Mouse (Mus musculus) lung, postnatal 10 days (tissue): ENCODE measurements around the gene Xrn2.
"Not testable (repeated sequence)": the region's sequence is repeated elsewhere in the genome, so short reads cannot be mapped to it uniquely, and the experiment has no call there.

Experiments used
- DNase-seq: peaks from one replicate; pipeline ENCODE4 v3.0.0; 2021

The Xrn2 gene

GRCm38 (mm10) chr2:147012623-147013184, at the start of gene Xrn2:
Gene Xrn2, plus strand, starts transcription at chr2:147012996.
- peak; percentile 97 for DNase-seq

- DNase-seq = no peak
Measured at GRCm38 (mm10) chr2:146975024-146975423, 37.8 kb upstream of the Xrn2 start.

- no peak for DNase-seq
Measured at GRCm38 (mm10) chr2:146975453-146976028, 37.3 kb upstream of the Xrn2 start.

- no peak for DNase-seq
Measured at GRCm38 (mm10) chr2:146982786-146983185, 30.0 kb upstream of the Xrn2 start.

- DNase-seq = no peak
Measured at GRCm38 (mm10) chr2:146984831-146985230, 28.0 kb upstream of the Xrn2 start.

GRCm38 (mm10) chr2:146985807-146986206, 27.0 kb upstream of the Xrn2 start:
- DNase-seq = no peak

- DNase-seq = no peak
Measured at GRCm38 (mm10) chr2:146986429-146986828, 26.4 kb upstream of the Xrn2 start.

GRCm38 (mm10) chr2:147007265-147007664, 5.5 kb upstream of the Xrn2 start:
- no peak for DNase-seq

GRCm38 (mm10) chr2:147009084-147009483, 3.7 kb upstream of the Xrn2 start:
- no peak for DNase-seq

GRCm38 (mm10) chr2:147010141-147010540, 2.7 kb upstream of the Xrn2 start:
- no peak for DNase-seq

- no peak for DNase-seq
Measured at GRCm38 (mm10) chr2:147010952-147011351, 1.8 kb upstream of the Xrn2 start.

GRCm38 (mm10) chr2:147011474-147012140, 1.2 kb upstream of the Xrn2 start:
- peak; percentile 23 for DNase-seq

- no peak for DNase-seq
Measured at GRCm38 (mm10) chr2:147012141-147012622, 614 bp upstream of the Xrn2 start.

- peak; percentile 78 for DNase-seq
Measured at GRCm38 (mm10) chr2:147013194-147013969, 586 bp downstream of the Xrn2 start.

GRCm38 (mm10) chr2:147014101-147014886, 1.5 kb downstream of the Xrn2 start:
- DNase-seq = peak; percentile 43

- not testable (repeated sequence) for DNase-seq
Measured at GRCm38 (mm10) chr2:147022041-147022440, 9.2 kb downstream of the Xrn2 start.

- DNase-seq = no peak
Measured at GRCm38 (mm10) chr2:147023067-147023466, 10.3 kb downstream of the Xrn2 start.

GRCm38 (mm10) chr2:147023560-147023959, 10.8 kb downstream of the Xrn2 start:
- no peak for DNase-seq

GRCm38 (mm10) chr2:147033065-147033464, 20.3 kb downstream of the Xrn2 start:
- DNase-seq = no peak

GRCm38 (mm10) chr2:147035864-147036263, 23.1 kb downstream of the Xrn2 start:
- DNase-seq = no peak

- no peak for DNase-seq
Measured at GRCm38 (mm10) chr2:147047051-147047450, 34.3 kb downstream of the Xrn2 start.

- no peak for DNase-seq
Measured at GRCm38 (mm10) chr2:147053229-147053892, 40.6 kb downstream of the Xrn2 start.
